Mouse (Mus musculus): ENCODE data around the gene Celf6. TPM values are rescaled to one million over a fixed set of nuclear protein-coding genes. Genes with fewer than 3 reads are reported as not detected.

Celf6 gene
- polyA plus RNA-seq (2017; shearing (Covaris generic)): not detected

GRCm38 (mm10) chr9:59577844-59578504 lies at the start of gene Celf6:
Gene Celf6 (plus strand): TSS chr9:59577917.

GRCm38 (mm10) chr9:59539441-59540137 lies 38.1 kb upstream of the Celf6 start, which contains the start of the genes Hexa and Tmem202:
Gene Hexa (plus strand): TSS chr9:59539540.
Gene Tmem202 (minus strand): TSS chr9:59539847.

GRCm38 (mm10) chr9:59616622-59617306 lies 39.0 kb downstream of the Celf6 start, which contains the start of gene Parp6:
Gene Parp6 (plus strand): TSS chr9:59617284.

GRCm38 (mm10) chr9:59655958-59656634 lies 78.4 kb downstream of the Celf6 start, which contains the start of gene Pkm:
Gene Pkm (plus strand): TSS chr9:59656368.

Other genes starting within 250 kb of the Celf6 start
- 16.3 TPM for gene Bbs4, start 224.4 kb upstream of the Celf6 start, polyA plus RNA-seq (2017; shearing (Covaris generic))
- gene Arih1, start 91.3 kb upstream of the Celf6 start, polyA plus RNA-seq (2017; shearing (Covaris generic)): 16.9 TPM
- gene Hexa, start 38.4 kb upstream of the Celf6 start, polyA plus RNA-seq (2017; shearing (Covaris generic)): 83.8 TPM
- gene Tmem202, start 38.1 kb upstream of the Celf6 start, polyA plus RNA-seq (2017; shearing (Covaris generic)): 0.52 TPM
- gene Parp6, start 39.4 kb downstream of the Celf6 start, polyA plus RNA-seq (2017; shearing (Covaris generic)): 39.1 TPM
- gene Pkm, start 78.5 kb downstream of the Celf6 start, polyA plus RNA-seq (2017; shearing (Covaris generic)): 1,021 TPM
- not detected for gene Gramd2, start 102.2 kb downstream of the Celf6 start, polyA plus RNA-seq (2017; shearing (Covaris generic))
- gene Senp8, start 172.8 kb downstream of the Celf6 start, polyA plus RNA-seq (2017; shearing (Covaris generic)): 8.3 TPM
- 32.5 TPM for gene Myo9a, start 173.0 kb downstream of the Celf6 start, polyA plus RNA-seq (2017; shearing (Covaris generic))